Mouse (Mus musculus) CH12.LX (cell line): Measurements from ENCODE around the gene Plp2. TPM values are rescaled to one million over a fixed set of nuclear protein-coding genes. Genes with fewer than 3 reads are reported as not detected.

Source experiments
- DNase-seq: peaks from one replicate; pipeline ENCODE4 v3.0.0-alpha.2; 2013; ENCODE audit errors: extremely low read depth
- H3K27ac ChIP-seq: 2 replicates; pipeline ENCODE4 v1.5.1; 2012; ENCODE audit warnings: low read depth, mild to moderate bottlenecking, control low read depth, moderate library complexity; ENCODE audit not compliant: insufficient read depth
- H3K27me3 ChIP-seq: replicated peaks from 2 replicates; pipeline ENCODE3; 2012; ENCODE audit warnings: inconsistent platforms
- H3K36me3 ChIP-seq, 2 experiments: replicated peaks in 1 of 2; 2 replicates each; pipeline versions ENCODE3 to v1.6.1; 2012; ENCODE audit warnings: inconsistent platforms in 1 of 2, low read length in 1 of 2, mild to moderate bottlenecking in 1 of 2, mixed read lengths in 1 of 2, moderate library complexity in 1 of 2; ENCODE audit not compliant: control insufficient read depth in 1 of 2, insufficient read depth in 1 of 2
- H3K4me1 ChIP-seq, 2 experiments: 2 replicates each; pipeline ENCODE4 v1.6.1; 2012; ENCODE audit warnings: inconsistent platforms in 1 of 2, moderate library complexity in 1 of 2; ENCODE audit not compliant: insufficient read depth in 2 of 2, control insufficient read depth in 1 of 2
- H3K4me2 ChIP-seq: 2 replicates; pipeline ENCODE4 v1.6.1; 2012; ENCODE audit warnings: low read depth, mild to moderate bottlenecking, control low read depth; ENCODE audit not compliant: poor library complexity, insufficient read depth, severe bottlenecking
- H3K4me3 ChIP-seq, 3 experiments: fragments of 150-350 bp in 1 of 3; sonication (generic) in 1 of 3; replicated peaks in 1 of 3; 2 replicates each; pipeline versions ENCODE3 to v1.5.1; 2011 to 2012; ENCODE audit warnings: low read depth in 2 of 3, low read length in 2 of 3, mild to moderate bottlenecking in 2 of 3, moderate library complexity in 2 of 3, control low read depth in 1 of 3, improper control_type of control experiment in 1 of 3, inconsistent platforms in 1 of 3, mixed read lengths in 1 of 3; ENCODE audit not compliant: poor library complexity in 1 of 3
- H3K79me2 ChIP-seq: replicated peaks from 2 replicates; pipeline ENCODE4 v1.6.1; 2012; ENCODE audit warnings: mild to moderate bottlenecking, moderate library complexity; ENCODE audit not compliant: control insufficient read depth, poor library complexity, insufficient read depth, severe bottlenecking; ENCODE audit errors: extremely low read depth
- H3K9ac ChIP-seq: 2 replicates; pipeline ENCODE4 v1.6.1; 2012; ENCODE audit warnings: low read depth, mild to moderate bottlenecking, control low read depth, moderate library complexity; ENCODE audit not compliant: insufficient read depth
- H3K9me3 ChIP-seq: replicated peaks from 2 replicates; pipeline ENCODE3; 2012; ENCODE audit warnings: low read length, inconsistent platforms, mixed read lengths
- CHD2 ChIP-seq: IDR thresholded peaks from 2 replicates; pipeline ENCODE4 v1.6.1; 2011; ENCODE audit warnings: low read length, improper control_type of control experiment
- CTCF ChIP-seq, 2 experiments: IDR thresholded peaks in 1 of 2; conservative IDR thresholded peaks in 1 of 2; 2 replicates each; pipeline ENCODE4 v1.5.1; 2011 to 2012; ENCODE audit warnings: low read depth in 2 of 2, low read length in 2 of 2, improper control_type of control experiment in 1 of 2, inconsistent platforms in 1 of 2, mild to moderate bottlenecking in 1 of 2, moderate library complexity in 1 of 2
- E2F4 ChIP-seq: IDR thresholded peaks from 2 replicates; pipeline ENCODE4 v1.6.1; 2011; ENCODE audit warnings: low read depth, low read length, improper control_type of control experiment; ENCODE audit not compliant: insufficient replicate concordance
- ELF1 ChIP-seq: IDR thresholded peaks from 2 replicates; pipeline ENCODE4 v1.6.1; 2014; ENCODE audit warnings: low read depth, mild to moderate bottlenecking, inconsistent platforms, low read length, improper control_type of control experiment
- EP300 ChIP-seq: IDR thresholded peaks from 2 replicates; pipeline ENCODE4 v1.6.1; 2011; ENCODE audit warnings: low read length, improper control_type of control experiment
- ETS1 ChIP-seq: conservative IDR thresholded peaks from 2 replicates; pipeline ENCODE4 v1.6.1; 2012; ENCODE audit warnings: low read depth, mild to moderate bottlenecking, inconsistent platforms, low read length, improper control_type of control experiment, moderate library complexity
- HCFC1 ChIP-seq: IDR thresholded peaks from 2 replicates; pipeline ENCODE4 v1.6.1; 2012; ENCODE audit warnings: low read depth, mild to moderate bottlenecking, inconsistent platforms, low read length, improper control_type of control experiment
- IRF4 ChIP-seq: IDR thresholded peaks from 2 replicates; pipeline ENCODE4 v1.6.1; 2014; ENCODE audit warnings: low read depth, mild to moderate bottlenecking, inconsistent platforms, low read length, improper control_type of control experiment
- JUN ChIP-seq: IDR thresholded peaks from 2 replicates; pipeline ENCODE4 v1.6.1; 2011; ENCODE audit warnings: low read depth, mild to moderate bottlenecking, low read length, improper control_type of control experiment, moderate library complexity; ENCODE audit not compliant: insufficient read depth
- KAT2A ChIP-seq: IDR thresholded peaks from 2 replicates; pipeline ENCODE4 v1.6.1; 2012; ENCODE audit warnings: low read length, improper control_type of control experiment, inconsistent platforms; ENCODE audit not compliant: insufficient replicate concordance
- MAFK ChIP-seq: IDR thresholded peaks from 2 replicates; pipeline ENCODE4 v1.6.1; 2011; ENCODE audit warnings: low read length, improper control_type of control experiment; ENCODE audit not compliant: insufficient replicate concordance
- MAX ChIP-seq: IDR thresholded peaks from 2 replicates; pipeline ENCODE4 v1.6.1; 2011; ENCODE audit warnings: low read length, improper control_type of control experiment
- MAZ ChIP-seq: IDR thresholded peaks from 2 replicates; pipeline ENCODE4 v1.6.1; 2012; ENCODE audit warnings: low read depth, mild to moderate bottlenecking, inconsistent platforms, low read length, improper control_type of control experiment, moderate library complexity
- MEF2A ChIP-seq: IDR thresholded peaks from 2 replicates; pipeline ENCODE4 v1.6.1; 2014; ENCODE audit warnings: low read depth, mild to moderate bottlenecking, inconsistent platforms, low read length, improper control_type of control experiment, borderline replicate concordance
- MXI1 ChIP-seq: IDR thresholded peaks from 2 replicates; pipeline ENCODE4 v1.6.1; 2011; ENCODE audit warnings: mild to moderate bottlenecking, low read depth, low read length, improper control_type of control experiment
- MYC ChIP-seq: IDR thresholded peaks from 2 replicates; pipeline ENCODE4 v1.6.1; 2011; ENCODE audit warnings: low read depth, mild to moderate bottlenecking, improper control_type of control experiment, low read length
- NELFE ChIP-seq: IDR thresholded peaks from 2 replicates; pipeline ENCODE4 v1.6.1; 2011; ENCODE audit warnings: low read depth, low read length, improper control_type of control experiment
- PAX5 ChIP-seq: IDR thresholded peaks from 2 replicates; pipeline ENCODE4 v1.6.1; 2012; ENCODE audit warnings: low read length, inconsistent platforms, mixed read lengths
- POLR2A ChIP-seq: IDR thresholded peaks from 2 replicates; pipeline ENCODE4 v1.6.1; 2011; ENCODE audit warnings: low read depth, mild to moderate bottlenecking, improper control_type of control experiment, low read length
- POLR2AphosphoS2 ChIP-seq: IDR thresholded peaks from 2 replicates; pipeline ENCODE4 v1.6.1; 2011; ENCODE audit warnings: low read depth, low read length, improper control_type of control experiment
- RCOR1 ChIP-seq: conservative IDR thresholded peaks from 2 replicates; pipeline ENCODE4 v1.6.1; 2012; ENCODE audit warnings: low read depth, mild to moderate bottlenecking, inconsistent platforms, low read length, improper control_type of control experiment
- SIN3A ChIP-seq: IDR thresholded peaks from 2 replicates; pipeline ENCODE4 v1.6.1; 2012; ENCODE audit warnings: low read length, improper control_type of control experiment, inconsistent platforms
- TBP ChIP-seq: conservative IDR thresholded peaks from 2 replicates; pipeline ENCODE4 v1.6.1; 2011; ENCODE audit warnings: low read depth, low read length, improper control_type of control experiment
- TCF12 ChIP-seq: IDR thresholded peaks from 2 replicates; pipeline ENCODE4 v1.6.1; 2014; ENCODE audit warnings: low read depth, mild to moderate bottlenecking, inconsistent platforms, low read length, improper control_type of control experiment
- UBTF ChIP-seq: IDR thresholded peaks from 2 replicates; pipeline ENCODE4 v1.6.1; 2012; ENCODE audit warnings: low read depth, mild to moderate bottlenecking, inconsistent platforms, low read length, improper control_type of control experiment, moderate library complexity
- USF1 ChIP-seq: IDR thresholded peaks from 2 replicates; pipeline ENCODE4 v1.6.1; 2014; ENCODE audit warnings: low read depth, mild to moderate bottlenecking, inconsistent platforms, low read length, improper control_type of control experiment
- ZC3H11A ChIP-seq: IDR thresholded peaks from 2 replicates; pipeline ENCODE4 v1.6.1; 2012; ENCODE audit warnings: low read depth, mild to moderate bottlenecking, inconsistent platforms, low read length, improper control_type of control experiment
- ZKSCAN1 ChIP-seq: IDR thresholded peaks from 2 replicates; pipeline ENCODE4 v1.6.1; 2012; ENCODE audit warnings: low read depth, inconsistent platforms, low read length, improper control_type of control experiment, borderline replicate concordance
- ZNF384 ChIP-seq: IDR thresholded peaks from 2 replicates; pipeline ENCODE4 v1.6.1; 2012; ENCODE audit warnings: low read depth, low read length, improper control_type of control experiment, inconsistent platforms
- dilution Hi-C: fragments of 300-500 bp; cut with MboI; formaldehyde crosslinking; loops from 2 replicates; pipeline ENCODE4 v1.14.3; 2020; ENCODE audit warnings: low sequenced_read_pairs; ENCODE audit not compliant: extremely low pct_unique_long_range_greater_than_20kb, extremely low pct_ligation_motif_present
- in situ Hi-C: fragments of 300-500 bp; cut with MboI; formaldehyde crosslinking; loops from 3 replicates; pipeline ENCODE4 v1.14.3; 2019; ENCODE audit warnings: low sequenced_read_pairs, low pct_ligation_motif_present, low pct_unique_long_range_greater_than_20kb, mixed read lengths
- polyA plus RNA-seq: library from polyadenylated mRNA; unstranded; fragments of >175 nt; gene quantifications from 2 replicates; pipeline ENCODE4 v1.2.1, GENCODE M21; 2012; ENCODE audit warnings: low read depth; ENCODE audit not compliant: insufficient read length
- total RNA-seq, 2 experiments: library from RNA; depleted of rRNA; stranded (reverse); fragments of 300-350 nt in 1 of 2; fragments of >200 nt in 1 of 2; gene quantifications; 2 replicates each; pipeline ENCODE4 v1.2.3; 2012 to 2014

Plp2 gene
- total and polyA plus RNA-seq, 3 experiments, result 163 to 247 (median 173) TPM

DNA sequence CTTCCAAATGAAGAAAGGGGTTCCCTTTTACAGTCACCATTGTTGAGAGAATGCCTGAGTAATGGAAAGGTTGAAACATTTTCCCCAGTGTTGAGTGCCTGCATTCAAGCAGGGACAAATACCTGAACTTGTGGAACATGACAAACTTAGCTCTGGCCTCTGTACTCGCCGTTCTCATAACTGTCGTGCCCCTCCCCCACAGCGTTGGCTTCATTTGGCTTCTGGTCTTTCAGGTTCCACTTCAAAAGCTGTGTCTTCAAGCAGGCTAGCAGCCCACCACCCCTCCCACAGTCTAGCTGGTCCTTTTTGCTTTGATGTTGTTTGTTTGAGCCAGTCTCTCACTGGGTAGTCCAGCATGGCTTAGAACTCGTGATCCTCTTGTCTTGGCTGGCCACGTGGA is 1.5 kb upstream of the Plp2 start (continued):
- TF ChIP-seq MXI1 (peak; percentile 3; the same call in 1 of the 2 replicates), MAZ (no peak), TBP (no peak), E2F4 (no peak), ELF1 (no peak), TCF12 (peak; percentile 57; the same call in 1 of the 2 replicates), MAFK (no peak), POLR2AphosphoS2 (no peak), RCOR1 (no peak), ZKSCAN1 (no peak), ZC3H11A (no peak), IRF4 (no peak), NELFE (no peak), KAT2A (no peak), PAX5 (no peak), CHD2 (peak; percentile 74; the same call in 1 of the 2 replicates), ZNF384 (no peak), USF1 (no peak), SIN3A (no peak), JUN (peak; percentile 28; the same call in 1 of the 2 replicates), UBTF (no peak), CTCF (conservative IDR thresholded peaks at IDR 0.05 in 1 of 2, IDR thresholded peaks at IDR 0.05 in 1 of 2; ENCODE audit: low read depth in 2 of 2, low read length in 2 of 2) (no peak), EP300 (no peak)

DNA sequence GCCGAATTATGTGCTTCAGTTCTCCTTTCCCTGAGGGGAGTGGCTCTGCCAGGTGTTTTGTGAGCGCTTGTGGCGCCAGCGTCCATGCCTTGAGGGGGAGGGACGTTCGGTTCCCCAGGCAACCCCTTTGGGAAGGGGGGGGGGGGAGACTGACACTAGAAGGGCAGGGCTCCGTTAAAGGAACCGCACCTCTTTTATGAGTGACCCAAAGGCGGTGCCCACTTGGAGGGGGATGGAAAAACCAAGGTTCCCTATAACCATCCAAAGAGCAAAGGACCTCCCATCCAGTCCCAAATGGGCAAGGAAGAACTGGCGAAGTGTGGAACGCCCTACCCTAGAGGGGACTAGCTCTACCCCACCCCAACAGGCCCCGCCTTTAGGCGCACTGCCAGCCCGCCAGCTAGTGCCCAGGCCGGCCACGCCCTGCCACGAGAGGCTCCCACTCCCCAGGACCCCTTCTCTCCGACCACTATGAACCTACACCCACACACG is 754 bp downstream of the Plp2 start:
- Histone ChIP-seq H3K27me3 (no peaks in the 10 kb centered on the region), H3K9ac (peak overlapping the region; percentile 89), H3K27ac (peak overlapping the region; percentile 96), H3K4me2 (peak overlapping the region; percentile 44; the same call in 1 of the 2 replicates), H3K4me3 (peak overlapping the region; percentile 67 to 93 (median 72)), H3K79me2 (peaks cover 15% of the 10 kb centered on the region), H3K4me1 (peaks cover 8 to 19% of the 10 kb centered on the region in 2 experiments; a peak in 3 of 4 replicates), H3K9me3 (no peaks in the 10 kb centered on the region), H3K36me3 (peaks cover 27 to 31% of the 10 kb centered on the region in 2 experiments)
- TF ChIP-seq ZC3H11A (no peak), MXI1 (peak; percentile 93), CHD2 (peak; percentile 57), MAFK (no peak), ZKSCAN1 (no peak), MEF2A (no peak), MYC (0 out of 2 replicates have a peak, but pooled peaks have one; percentile 12), TBP (no peak), IRF4 (0 out of 2 replicates have a peak, but pooled peaks have one; percentile 2), ELF1 (peak; percentile 21; the same call in 1 of the 2 replicates), POLR2AphosphoS2 (no peak), E2F4 (no peak), SIN3A (peak; percentile 95), MAZ (peak; percentile 88), TCF12 (0 out of 2 replicates have a peak, but pooled peaks have one; percentile 16), USF1 (no peak), MAX (peak; percentile 49), ETS1 (peak; percentile 26; the same call in 1 of the 2 replicates), POLR2A (no peak; the same call in 1 of the 2 replicates), HCFC1 (no peak)
- in situ Hi-C loops, result no loop called here
- dilution Hi-C loops, result no loop called here
- peak; percentile 85 for DNase-seq
